Mouse (Mus musculus) spleen, adult 2 months (tissue): ENCODE measurements around the gene Pakap. TPM values are rescaled to one million over a fixed set of nuclear protein-coding genes. Genes with fewer than 3 reads are reported as not detected.

Experiments used
- DNase-seq, 2 experiments: peaks; one replicate each; pipeline versions ENCODE4 v3.0.0 to v3.0.0-alpha.2; 2012 to 2021; ENCODE audit warnings: low spot score in 2 of 2, low read depth in 1 of 2
- H3K27ac ChIP-seq: fragments of 200-500 bp; 2 replicates; pipeline ENCODE4 v1.5.1; 2012; ENCODE audit warnings: low read length, inconsistent platforms; ENCODE audit not compliant: insufficient read depth
- H3K27me3 ChIP-seq: fragments of 200-500 bp; 2 replicates; pipeline ENCODE4 v1.6.1; 2012; ENCODE audit warnings: mild to moderate bottlenecking, moderate library complexity, low read length, inconsistent platforms; ENCODE audit not compliant: control insufficient read depth, insufficient read depth
- H3K36me3 ChIP-seq: fragments of 200-500 bp; 2 replicates; pipeline ENCODE4 v1.6.1; 2012; ENCODE audit warnings: mild to moderate bottlenecking, low read length, inconsistent platforms; ENCODE audit not compliant: control insufficient read depth, insufficient read depth
- H3K4me1 ChIP-seq: fragments of 200-500 bp; 2 replicates; pipeline ENCODE4 v1.6.1; 2011; ENCODE audit warnings: inconsistent platforms; ENCODE audit not compliant: control insufficient read depth, insufficient read depth, insufficient read length
- H3K4me3 ChIP-seq: fragments of 200-500 bp; 2 replicates; pipeline ENCODE4 v1.5.1; 2011; ENCODE audit warnings: mild to moderate bottlenecking, inconsistent platforms; ENCODE audit not compliant: insufficient read depth, insufficient read length; ENCODE audit errors: extremely low read depth
- CTCF ChIP-seq: fragments of 200-500 bp; IDR thresholded peaks from 2 replicates; pipeline ENCODE4 v1.5.1; 2011; ENCODE audit warnings: mild to moderate bottlenecking, inconsistent platforms; ENCODE audit not compliant: insufficient read depth, insufficient read length, insufficient replicate concordance; ENCODE audit errors: extremely low read depth
- POLR2A ChIP-seq: fragments of 200-500 bp; IDR thresholded peaks from 2 replicates; pipeline ENCODE4 v1.6.1; 2011; ENCODE audit warnings: low read depth, low read length, inconsistent platforms
- WGBS: fragments of 180-500 bp; shearing (Covaris S2); methylation state at CpG from one replicate; pipeline ENCODE4 v1.1.7; 2018; 5-methylcytosine and 5-hydroxymethylcytosine counted together
- polyA plus RNA-seq: library from polyadenylated mRNA; depleted of rRNA; stranded (reverse); fragments of >200 nt; gene quantifications from 2 replicates; pipeline ENCODE4 v1.2.3, GENCODE M21; 2012

Pakap gene
- polyA plus RNA-seq, 1 experiment: 0.29 TPM

GRCm38 (mm10) chr4:57670813-57671469, 103.0 kb downstream of the Pakap start:
- WGBS: 70% methylated on average over 7 of the region's 7 CpGs
- no peak overlapping the region for H3K4me3 ChIP-seq
- H3K36me3 ChIP-seq: no peaks in the 10 kb centered on the region
- H3K4me1 ChIP-seq: peaks cover 17% of the 10 kb centered on the region
- TF ChIP-seq CTCF (no peak), POLR2A (no peak)
- H3K27ac ChIP-seq: no peak overlapping the region
- no peak for DNase-seq
- no peaks in the 10 kb centered on the region for H3K27me3 ChIP-seq

- Histone ChIP-seq H3K27ac (no peak overlapping the region), H3K36me3 (no peaks in the 10 kb centered on the region), H3K27me3 (no peaks in the 10 kb centered on the region), H3K4me1 (peaks cover 17% of the 10 kb centered on the region), H3K4me3 (no peak overlapping the region)
- WGBS: 72% methylated on average over 4 of the region's 4 CpGs
- no peak for TF ChIP-seq CTCF
- DNase-seq: no peak
Measured at GRCm38 (mm10) chr4:57672541-57672940, 104.6 kb downstream of the Pakap start.

GRCm38 (mm10) chr4:57672996-57673906, 105.3 kb downstream of the Pakap start:
- H3K27ac ChIP-seq: no peak overlapping the region
- TF ChIP-seq CTCF (peak; percentile 96; the same call in 1 of the 2 replicates), POLR2A (no peak)
- H3K36me3 ChIP-seq: no peaks in the 10 kb centered on the region
- WGBS: 9% methylated on average over 12 of the region's 12 CpGs
- peak; percentile 72 to 87 for DNase-seq
- peaks cover 17% of the 10 kb centered on the region for H3K4me1 ChIP-seq
- H3K4me3 ChIP-seq: 0 out of 2 replicates have a peak overlapping the region, but pooled peaks have one; percentile 28
- no peaks in the 10 kb centered on the region for H3K27me3 ChIP-seq

- 49% methylated on average over 7 of the region's 7 CpGs for WGBS
- no peak overlapping the region for H3K27ac ChIP-seq
- TF ChIP-seq POLR2A (no peak), CTCF (no peak)
Measured at GRCm38 (mm10) chr4:57674351-57674750, 106.4 kb downstream of the Pakap start.

GRCm38 (mm10) chr4:57675387-57675786, 107.4 kb downstream of the Pakap start:
- peak in 1 of 2 experiments; percentile 46 for DNase-seq
- Histone ChIP-seq H3K4me1 (peaks cover 17% of the 10 kb centered on the region), H3K27ac (no peak overlapping the region), H3K27me3 (no peaks in the 10 kb centered on the region), H3K4me3 (no peak overlapping the region), H3K36me3 (no peaks in the 10 kb centered on the region)
- WGBS: 2% methylated on average over 13 of the region's 13 CpGs
- TF ChIP-seq POLR2A (no peak), CTCF (no peak)

More at GRCm38 (mm10) chr4:57674351-57674750, 106.4 kb downstream of the Pakap start:
- H3K4me3 ChIP-seq: no peak overlapping the region
- no peaks in the 10 kb centered on the region for H3K27me3 ChIP-seq
- no peak for DNase-seq
- H3K4me1 ChIP-seq: peaks cover 17% of the 10 kb centered on the region
- H3K36me3 ChIP-seq: no peaks in the 10 kb centered on the region

- WGBS: 71% methylated on average over 12 of the region's 12 CpGs
- DNase-seq: no peak
- no peak for TF ChIP-seq POLR2A
- no peak for TF ChIP-seq CTCF
Measured at GRCm38 (mm10) chr4:57677916-57678315, 109.9 kb downstream of the Pakap start.

GRCm38 (mm10) chr4:57678991-57679457, 111.0 kb downstream of the Pakap start:
- Histone ChIP-seq H3K4me3 (no peak overlapping the region), H3K4me1 (peaks cover 24% of the 10 kb centered on the region), H3K36me3 (no peaks in the 10 kb centered on the region), H3K27me3 (no peaks in the 10 kb centered on the region), H3K27ac (no peak overlapping the region)
- DNase-seq: no peak
- 87% methylated on average over 9 of the region's 9 CpGs for WGBS
- TF ChIP-seq CTCF (no peak), POLR2A (no peak)

More at GRCm38 (mm10) chr4:57677916-57678315, 109.9 kb downstream of the Pakap start:
- Histone ChIP-seq H3K27me3 (no peaks in the 10 kb centered on the region), H3K27ac (no peak overlapping the region), H3K4me3 (no peak overlapping the region), H3K4me1 (peaks cover 28% of the 10 kb centered on the region), H3K36me3 (no peaks in the 10 kb centered on the region)
